Mouse (Mus musculus) limb, embryonic 11.5 days (tissue): Measurements from ENCODE around the gene E130114P18Rik. TPM values are rescaled to one million over a fixed set of nuclear protein-coding genes. Genes with fewer than 3 reads are reported as not detected.
A peak's percentile ranks its signal among the peaks of the same experiment; 100 is the strongest.

Experiments
- ATAC-seq: fragments of 200-750 bp; cut with Nextera tagmentation; 2 replicates; pipeline ENCODE4 v1.8.0; 2017; ENCODE audit warnings: low read depth; ENCODE audit not compliant: insufficient number of reproducible peaks, low FRiP score, low TSS enrichment
- DNase-seq: peaks from one replicate; pipeline ENCODE4 v3.0.0-alpha.2; 2015; ENCODE audit warnings: low spot score
- H3K27ac ChIP-seq: fragments of 300-500 bp; sonication (generic); replicated peaks from 2 replicates; pipeline ENCODE4 v1.5.1; 2014; ENCODE audit warnings: low read depth, mild to moderate bottlenecking, low read length
- H3K27me3 ChIP-seq: fragments of 300-500 bp; sonication (generic); 2 replicates; pipeline ENCODE4 v1.6.1; 2014; ENCODE audit warnings: mild to moderate bottlenecking, low read length, mixed read lengths; ENCODE audit not compliant: control insufficient read depth, insufficient read depth
- H3K36me3 ChIP-seq: fragments of 300-500 bp; sonication (generic); 2 replicates; pipeline ENCODE4 v1.6.1; 2014; ENCODE audit warnings: mild to moderate bottlenecking, low read length, moderate library complexity, mixed read lengths; ENCODE audit not compliant: control insufficient read depth, insufficient read depth
- H3K4me1 ChIP-seq: fragments of 300-500 bp; sonication (generic); 2 replicates; pipeline ENCODE4 v1.6.1; 2014; ENCODE audit warnings: low read length, mixed read lengths; ENCODE audit not compliant: control insufficient read depth, insufficient read depth
- H3K4me2 ChIP-seq: fragments of 300-500 bp; sonication (generic); 2 replicates; pipeline ENCODE4 v1.6.1; 2014; ENCODE audit warnings: low read depth, mild to moderate bottlenecking, moderate library complexity; ENCODE audit not compliant: severe bottlenecking
- H3K4me3 ChIP-seq: fragments of 300-500 bp; sonication (generic); 2 replicates; pipeline ENCODE4 v1.5.1; 2014; ENCODE audit warnings: low read depth, low read length
- H3K9ac ChIP-seq: fragments of 300-500 bp; sonication (generic); 2 replicates; pipeline ENCODE4 v1.6.1; 2014; ENCODE audit warnings: mild to moderate bottlenecking, low read length
- H3K9me3 ChIP-seq: fragments of 300-500 bp; sonication (generic); 2 replicates; pipeline ENCODE4 v1.6.1; 2016; ENCODE audit warnings: low read length; ENCODE audit not compliant: control insufficient read depth
- WGBS: fragments of 180-500 bp; shearing (Covaris S2); extraction: QIAGEN DNeasy Blood & Tissue Kit; methylation state at CpG from one replicate; pipeline ENCODE4 v1.1.7; 2014; 5-methylcytosine and 5-hydroxymethylcytosine counted together
- polyA plus RNA-seq: library from polyadenylated mRNA; unstranded; fragments of >200 nt; fragmentation: Nextera tagmentation; extraction: Ambion mirVana; gene quantifications from 2 replicates; pipeline ENCODE4 v1.2.1, GENCODE M21; 2014

The E130114P18Rik gene
- polyA plus RNA-seq, 1 experiment from 2014 or later = 10.1 TPM

GRCm38 (mm10) chr4:97696684-97697615, 80.9 kb downstream of the E130114P18Rik start:
- no peak for ATAC-seq

GRCm38 (mm10) chr4:97695414-97696040, 82.4 kb downstream of the E130114P18Rik start:
- Histone ChIP-seq H3K36me3 (no peaks in the 10 kb centered on the region), H3K27ac (no peak overlapping the region; the same call in 1 of the 2 replicates), H3K4me2 (no peak overlapping the region), H3K9ac (no peak overlapping the region), H3K9me3 (no peaks in the 10 kb centered on the region; the same call in 1 of the 2 replicates), H3K4me3 (no peak overlapping the region), H3K4me1 (peaks cover 11% of the 10 kb centered on the region), H3K27me3 (no peaks in the 10 kb centered on the region)
- no peak for ATAC-seq
- WGBS = 33% methylated on average over 7 of the region's 7 CpGs
- peak; percentile 44 for DNase-seq

More at GRCm38 (mm10) chr4:97696684-97697615, 80.9 kb downstream of the E130114P18Rik start:
- WGBS = 51% methylated on average over 7 of the region's 7 CpGs
- peaks cover 11% of the 10 kb centered on the region for H3K4me1 ChIP-seq
- H3K4me2 ChIP-seq = no peak overlapping the region
- no peaks in the 10 kb centered on the region for H3K36me3 ChIP-seq
- no peak overlapping the region for H3K9ac ChIP-seq
- H3K4me3 ChIP-seq = no peak overlapping the region
- H3K27me3 ChIP-seq = no peaks in the 10 kb centered on the region
- no peak overlapping the region for H3K27ac ChIP-seq
- no peaks in the 10 kb centered on the region; the same call in 1 of the 2 replicates for H3K9me3 ChIP-seq
- DNase-seq = no peak

- Histone ChIP-seq H3K4me1 (peaks cover 14% of the 10 kb centered on the region), H3K27me3 (no peaks in the 10 kb centered on the region), H3K4me3 (no peak overlapping the region), H3K9me3 (no peaks in the 10 kb centered on the region), H3K36me3 (no peaks in the 10 kb centered on the region), H3K4me2 (no peak overlapping the region), H3K27ac (no peak overlapping the region), H3K9ac (no peak overlapping the region)
- ATAC-seq = no peak
- no peak for DNase-seq
- 80% methylated on average over 4 of the region's 4 CpGs for WGBS
Measured at GRCm38 (mm10) chr4:97693931-97694330, 83.9 kb downstream of the E130114P18Rik start.

- ATAC-seq = no peak
- Histone ChIP-seq H3K27ac (no peak overlapping the region), H3K4me2 (no peak overlapping the region), H3K27me3 (no peaks in the 10 kb centered on the region), H3K36me3 (no peaks in the 10 kb centered on the region), H3K4me1 (peaks cover 14% of the 10 kb centered on the region), H3K9ac (no peak overlapping the region), H3K4me3 (no peak overlapping the region), H3K9me3 (no peaks in the 10 kb centered on the region)
- no peak for DNase-seq
- 91% methylated on average over 4 of the region's 4 CpGs for WGBS
Measured at GRCm38 (mm10) chr4:97693054-97693453, 84.8 kb downstream of the E130114P18Rik start.

GRCm38 (mm10) chr4:97690384-97690766, 87.5 kb downstream of the E130114P18Rik start:
- no peaks in the 10 kb centered on the region for H3K36me3 ChIP-seq
- peaks cover 3% of the 10 kb centered on the region; the same call in 1 of the 2 replicates for H3K4me1 ChIP-seq
- ATAC-seq (no peak; the same call in 1 of the 2 replicates), DNase-seq (no peak)
- H3K4me3 ChIP-seq = no peak overlapping the region
- H3K27me3 ChIP-seq = no peaks in the 10 kb centered on the region
- no peak overlapping the region for H3K27ac ChIP-seq
- WGBS = 80% methylated on average over 7 of the region's 7 CpGs
- H3K9ac ChIP-seq = no peak overlapping the region
- H3K9me3 ChIP-seq = no peaks in the 10 kb centered on the region
- H3K4me2 ChIP-seq = no peak overlapping the region

- no peak overlapping the region for H3K4me3 ChIP-seq
- H3K4me2 ChIP-seq = no peak overlapping the region
- H3K4me1 ChIP-seq = peaks cover 2% of the 10 kb centered on the region; the same call in 1 of the 2 replicates
- no peaks in the 10 kb centered on the region for H3K27me3 ChIP-seq
- peak; percentile 78 for ATAC-seq
- H3K27ac ChIP-seq = no peak overlapping the region
- H3K9ac ChIP-seq = no peak overlapping the region
- 40% methylated on average over 8 of the region's 8 CpGs for WGBS
- no peaks in the 10 kb centered on the region for H3K9me3 ChIP-seq
- no peaks in the 10 kb centered on the region for H3K36me3 ChIP-seq
- DNase-seq = peak; percentile 66
Measured at GRCm38 (mm10) chr4:97689456-97690383, 88.2 kb downstream of the E130114P18Rik start.

GRCm38 (mm10) chr4:97686020-97686419, 91.9 kb downstream of the E130114P18Rik start:
- no peaks in the 10 kb centered on the region for H3K27me3 ChIP-seq
- H3K9me3 ChIP-seq = no peaks in the 10 kb centered on the region
- no peak overlapping the region for H3K4me3 ChIP-seq
- H3K4me1 ChIP-seq = peaks cover 2% of the 10 kb centered on the region; the same call in 1 of the 2 replicates
- H3K9ac ChIP-seq = no peak overlapping the region
- 83% methylated on average over 5 of the region's 5 CpGs for WGBS
- no peak for DNase-seq
- H3K4me2 ChIP-seq = no peak overlapping the region
- no peaks in the 10 kb centered on the region for H3K36me3 ChIP-seq
- ATAC-seq = no peak
- no peak overlapping the region for H3K27ac ChIP-seq

GRCm38 (mm10) chr4:97676579-97676937, 101.3 kb downstream of the E130114P18Rik start:
- Histone ChIP-seq H3K27me3 (no peaks in the 10 kb centered on the region; the same call in 1 of the 2 replicates), H3K36me3 (no peaks in the 10 kb centered on the region), H3K27ac (no peak overlapping the region), H3K9me3 (no peaks in the 10 kb centered on the region), H3K4me3 (no peak overlapping the region), H3K9ac (no peak overlapping the region), H3K4me1 (peaks cover 6% of the 10 kb centered on the region; the same call in 1 of the 2 replicates), H3K4me2 (no peak overlapping the region)
- ATAC-seq (no peak), DNase-seq (no peak)
- WGBS = 57% methylated on average over 2 of the region's 2 CpGs
